Mouse (Mus musculus) heart, embryonic 16.5 days (tissue): ENCODE data around the gene Igsf8. TPM values are rescaled to one million over a fixed set of nuclear protein-coding genes. Genes with fewer than 3 reads are reported as not detected.

Source experiments
- ATAC-seq: fragments of 200-750 bp; cut with Nextera tagmentation; replicated peaks from 2 replicates; pipeline ENCODE4 v1.8.0; 2017; ENCODE audit warnings: moderate number of reproducible peaks; ENCODE audit not compliant: insufficient read depth, low FRiP score; ENCODE audit errors: extremely low read depth
- H3K27ac ChIP-seq: fragments of 300-500 bp; sonication (generic); 2 replicates; pipeline ENCODE4 v1.5.1; 2014; ENCODE audit warnings: mild to moderate bottlenecking, low read length, control low read depth, moderate library complexity
- H3K27me3 ChIP-seq: fragments of 300-500 bp; sonication (generic); 2 replicates; pipeline ENCODE4 v1.6.1; 2014; ENCODE audit warnings: low read length, mixed read lengths; ENCODE audit not compliant: control insufficient read depth, insufficient read depth
- H3K36me3 ChIP-seq: fragments of 300-500 bp; sonication (generic); 2 replicates; pipeline ENCODE4 v1.6.1; 2014; ENCODE audit not compliant: control insufficient read depth, insufficient read depth
- H3K4me1 ChIP-seq: fragments of 300-500 bp; sonication (generic); 2 replicates; pipeline ENCODE4 v1.6.1; 2014; ENCODE audit warnings: low read length, mixed read lengths; ENCODE audit not compliant: control insufficient read depth, insufficient read depth
- H3K4me2 ChIP-seq: fragments of 300-500 bp; sonication (generic); 2 replicates; pipeline ENCODE4 v1.6.1; 2014; ENCODE audit warnings: low read depth, mild to moderate bottlenecking, control low read depth, low read length
- H3K4me3 ChIP-seq: fragments of 300-500 bp; sonication (generic); 2 replicates; pipeline ENCODE4 v1.5.1; 2014; ENCODE audit warnings: mild to moderate bottlenecking, control low read depth, low read length
- H3K9ac ChIP-seq: fragments of 300-500 bp; sonication (generic); 2 replicates; pipeline ENCODE4 v1.6.1; 2014; ENCODE audit warnings: low read length, control low read depth
- H3K9me3 ChIP-seq: fragments of 300-500 bp; sonication (generic); replicated peaks from 2 replicates; pipeline ENCODE4 v1.6.1; 2016; ENCODE audit warnings: low read length; ENCODE audit not compliant: control insufficient read depth
- WGBS: fragments of 180-500 bp; shearing (Covaris S2); extraction: QIAGEN DNeasy Blood & Tissue Kit; methylation state at CpG from one replicate; pipeline ENCODE4 v1.1.7; 2014; 5-methylcytosine and 5-hydroxymethylcytosine counted together
- polyA plus RNA-seq: library from polyadenylated mRNA; unstranded; fragments of >200 nt; fragmentation: Nextera tagmentation; extraction: Ambion mirVana; gene quantifications from 2 replicates; pipeline ENCODE4 v1.2.1, GENCODE M21; 2015

The Igsf8 gene
- polyA plus RNA-seq, 1 experiment from 2014 or later = 25.3 TPM

DNA sequence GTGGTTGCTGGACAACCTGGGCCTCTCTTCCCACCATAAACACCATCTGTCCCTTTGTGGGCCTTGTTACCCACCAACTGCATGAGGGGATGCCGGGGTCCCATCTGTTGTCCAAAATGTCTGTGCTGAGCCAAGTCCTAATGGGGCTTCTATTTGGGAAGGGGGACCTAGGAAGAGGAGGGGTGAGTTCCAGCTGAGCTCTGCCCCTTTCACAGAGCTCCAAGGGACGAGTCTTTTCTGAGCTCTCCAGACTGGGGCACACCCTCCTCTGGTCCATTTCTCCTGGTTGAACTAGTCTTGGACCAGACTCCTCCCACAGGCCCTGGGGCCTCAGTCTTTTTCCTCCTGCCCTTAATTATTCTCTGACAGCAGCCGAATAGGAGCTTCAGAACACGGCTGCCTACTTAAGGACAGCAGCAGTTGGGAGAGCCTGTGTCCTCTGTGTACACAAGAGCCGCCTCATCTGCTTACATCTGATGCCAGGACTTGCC lies 58.5 kb downstream of the Igsf8 start:
- 61% methylated on average over 5 of the region's 5 CpGs for WGBS
- no peak for ATAC-seq

DNA sequence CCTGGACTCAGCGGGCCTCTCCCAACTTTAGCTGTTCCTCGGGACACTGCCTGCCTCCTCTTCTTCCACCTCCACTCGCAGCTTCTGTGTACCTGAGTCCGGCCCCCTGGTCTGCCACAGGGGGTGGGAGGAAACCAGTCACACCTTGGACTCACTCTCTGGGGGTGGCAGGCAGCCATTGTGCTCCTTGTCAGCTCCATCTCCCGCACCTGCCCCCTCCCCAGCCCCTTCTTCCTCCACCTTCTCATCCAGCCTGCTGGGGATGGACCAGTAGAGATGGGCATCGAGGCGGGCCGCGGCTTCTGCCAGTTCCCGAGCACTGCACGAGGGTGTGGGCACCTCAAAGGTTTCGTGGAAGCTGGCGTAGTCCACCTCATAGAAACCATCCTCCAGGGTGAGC lies 61.3 kb downstream of the Igsf8 start:
- Histone ChIP-seq H3K9me3 (peaks cover 4% of the 10 kb centered on the region), H3K4me1 (peaks cover 2% of the 10 kb centered on the region; the same call in 1 of the 2 replicates), H3K36me3 (no peaks in the 10 kb centered on the region), H3K4me2 (no peak overlapping the region), H3K27me3 (peaks cover 31% of the 10 kb centered on the region), H3K4me3 (no peak overlapping the region), H3K9ac (no peak overlapping the region), H3K27ac (no peak overlapping the region)
- WGBS = 48% methylated on average over 13 of the region's 13 CpGs
- no peak for ATAC-seq

More for the DNA sequence above, 58.5 kb downstream of the Igsf8 start:
- Histone ChIP-seq H3K36me3 (no peaks in the 10 kb centered on the region), H3K9ac (no peak overlapping the region), H3K4me1 (no peaks in the 10 kb centered on the region), H3K27me3 (peaks cover 6% of the 10 kb centered on the region; the same call in 1 of the 2 replicates), H3K4me3 (no peak overlapping the region), H3K27ac (no peak overlapping the region), H3K4me2 (no peak overlapping the region), H3K9me3 (no peaks in the 10 kb centered on the region)

DNA sequence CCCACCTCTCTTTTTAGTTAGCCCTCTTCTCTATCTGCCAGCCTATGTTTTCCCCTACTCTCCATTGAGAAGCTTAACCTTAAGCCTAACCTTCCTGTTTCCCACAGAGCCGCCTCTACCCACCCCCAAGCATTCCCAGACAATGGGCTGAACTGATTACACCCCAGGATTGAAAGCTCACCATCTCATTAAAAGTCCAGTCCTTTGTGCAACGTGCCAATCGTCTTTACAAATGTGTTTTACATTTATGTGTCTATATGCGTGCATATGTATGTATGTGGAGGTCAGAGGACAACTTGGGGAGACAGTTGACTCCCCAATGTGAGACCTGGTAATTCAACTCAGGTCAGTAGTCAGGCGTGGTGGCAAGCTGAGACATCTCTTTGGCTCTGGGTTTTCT lies 61.9 kb downstream of the Igsf8 start:
- no peak overlapping the region for H3K4me2 ChIP-seq
- H3K9me3 ChIP-seq = peaks cover 4% of the 10 kb centered on the region
- no peak overlapping the region for H3K27ac ChIP-seq
- H3K4me1 ChIP-seq = peaks cover 2% of the 10 kb centered on the region; the same call in 1 of the 2 replicates
- H3K4me3 ChIP-seq = no peak overlapping the region
- 43% methylated on average over 5 of the region's 5 CpGs for WGBS
- no peak for ATAC-seq
- H3K9ac ChIP-seq = no peak overlapping the region
- H3K27me3 ChIP-seq = peaks cover 37% of the 10 kb centered on the region
- no peaks in the 10 kb centered on the region for H3K36me3 ChIP-seq

DNA sequence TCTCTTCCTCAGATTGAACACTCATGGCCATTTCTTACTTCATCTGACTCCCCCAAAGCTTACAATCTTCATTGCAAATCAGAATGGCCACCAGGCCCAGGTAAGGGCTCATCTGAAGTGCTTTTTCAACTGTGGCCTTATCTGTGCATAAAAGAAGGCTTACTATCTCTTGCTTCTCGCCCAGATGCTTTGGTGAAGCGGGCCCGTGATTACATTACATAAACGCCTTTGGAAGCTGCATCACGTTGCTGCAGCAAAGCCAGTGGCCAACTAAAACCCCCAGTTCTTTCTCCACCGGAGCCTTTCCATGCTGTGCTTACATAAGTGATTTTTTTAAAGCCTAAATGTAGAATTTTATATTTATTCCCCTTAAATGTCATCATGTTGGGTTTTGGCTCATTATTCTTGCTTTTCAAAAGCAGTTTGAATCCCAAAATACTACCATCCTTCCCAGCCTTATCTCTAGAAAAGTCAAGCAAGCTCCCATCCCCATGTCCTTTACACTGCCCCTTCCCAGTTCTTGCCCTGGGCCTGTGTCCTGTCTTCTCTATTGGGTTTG lies 62.4 kb downstream of the Igsf8 start:
- WGBS = 62% methylated on average over 6 of the region's 6 CpGs
- H3K4me1 ChIP-seq = peaks cover 2% of the 10 kb centered on the region; the same call in 1 of the 2 replicates
- no peak for ATAC-seq
- H3K9ac ChIP-seq = no peak overlapping the region
- no peak overlapping the region for H3K4me2 ChIP-seq
- H3K27me3 ChIP-seq = peaks cover 43% of the 10 kb centered on the region
- H3K4me3 ChIP-seq = no peak overlapping the region
- H3K36me3 ChIP-seq = no peaks in the 10 kb centered on the region
- H3K27ac ChIP-seq = no peak overlapping the region
- peaks cover 4% of the 10 kb centered on the region for H3K9me3 ChIP-seq

DNA sequence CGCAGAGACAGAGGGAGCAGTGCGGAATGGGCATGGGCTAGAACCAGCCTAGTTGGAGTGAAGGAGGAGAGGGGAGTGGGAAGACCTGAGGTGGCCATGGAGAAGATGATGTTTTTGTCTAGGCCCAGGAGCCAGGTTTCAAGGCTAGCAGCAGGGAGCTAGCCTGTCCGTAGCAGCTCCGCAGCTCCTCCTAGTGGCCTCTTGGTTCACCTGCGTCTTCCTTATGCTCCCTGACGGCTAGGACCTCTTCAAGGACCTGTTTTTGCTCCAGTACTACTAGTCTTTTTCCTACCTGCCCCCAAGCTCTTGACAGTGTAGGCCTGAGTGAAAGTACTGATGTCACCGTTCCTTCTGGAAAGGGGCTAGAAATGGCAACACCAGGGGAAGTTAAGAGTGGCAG lies 63.3 kb downstream of the Igsf8 start:
- no peak; the same call in 1 of the 2 replicates for ATAC-seq

DNA sequence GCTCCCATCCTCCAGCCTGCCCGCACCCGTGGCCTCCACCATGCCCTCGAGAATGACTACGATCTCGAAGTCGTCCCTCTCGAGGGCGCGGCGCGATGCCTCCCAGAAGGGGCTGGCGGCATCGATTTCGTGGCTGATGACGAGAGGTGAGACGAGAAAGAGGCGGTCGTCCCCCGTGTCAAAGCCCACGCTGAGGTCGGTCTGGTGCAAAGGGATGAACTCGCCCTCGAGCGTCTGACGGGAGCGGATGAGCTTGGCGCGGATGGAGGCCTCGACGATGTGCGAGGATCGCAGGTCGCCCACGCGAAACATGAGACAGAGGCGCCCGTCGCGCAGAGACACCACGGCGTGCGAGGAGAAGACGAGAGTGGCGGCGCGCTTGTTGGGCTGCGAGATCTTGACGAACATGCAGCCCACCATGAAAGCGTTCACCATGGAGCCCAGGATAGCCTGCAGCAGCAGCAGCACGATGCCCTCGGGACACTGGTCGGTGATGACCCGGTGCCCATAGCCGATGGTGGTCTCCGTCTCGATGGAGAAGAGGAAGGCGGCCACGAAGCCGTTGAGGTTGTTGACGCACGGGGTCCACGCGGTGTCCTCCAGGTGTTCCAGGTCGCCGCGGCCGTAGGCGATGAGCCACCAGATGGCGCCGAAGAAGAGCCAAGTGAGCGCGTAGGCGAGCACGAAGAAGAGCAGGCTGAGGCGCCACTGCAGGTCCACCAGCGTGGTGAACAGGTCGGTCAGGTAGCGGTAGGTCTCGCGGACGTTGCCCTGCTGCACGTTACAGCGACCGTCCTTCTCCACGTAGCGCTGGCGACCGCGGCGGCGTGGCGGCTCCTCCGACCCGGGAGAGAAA lies 64.5 kb downstream of the Igsf8 start:
- Histone ChIP-seq H3K9me3 (peaks cover 4% of the 10 kb centered on the region), H3K36me3 (no peaks in the 10 kb centered on the region), H3K27ac (no peak overlapping the region), H3K4me1 (peaks cover 2% of the 10 kb centered on the region; the same call in 1 of the 2 replicates), H3K4me3 (peak overlapping the region; percentile 58), H3K27me3 (peaks cover 56% of the 10 kb centered on the region), H3K9ac (peak overlapping the region; percentile 60; the same call in 1 of the 2 replicates), H3K4me2 (peak overlapping the region; percentile 88)
- WGBS = 14% methylated on average over 94 of the region's 94 CpGs
- 0 out of 2 replicates have a peak, but pooled peaks have one; percentile 22 for ATAC-seq

More for the DNA sequence above, 63.3 kb downstream of the Igsf8 start:
- Histone ChIP-seq H3K4me3 (no peak overlapping the region), H3K9me3 (peaks cover 4% of the 10 kb centered on the region), H3K27me3 (peaks cover 51% of the 10 kb centered on the region), H3K27ac (no peak overlapping the region), H3K9ac (no peak overlapping the region), H3K36me3 (no peaks in the 10 kb centered on the region), H3K4me2 (no peak overlapping the region), H3K4me1 (peaks cover 2% of the 10 kb centered on the region; the same call in 1 of the 2 replicates)
- WGBS = 10% methylated on average over 7 of the region's 7 CpGs

DNA sequence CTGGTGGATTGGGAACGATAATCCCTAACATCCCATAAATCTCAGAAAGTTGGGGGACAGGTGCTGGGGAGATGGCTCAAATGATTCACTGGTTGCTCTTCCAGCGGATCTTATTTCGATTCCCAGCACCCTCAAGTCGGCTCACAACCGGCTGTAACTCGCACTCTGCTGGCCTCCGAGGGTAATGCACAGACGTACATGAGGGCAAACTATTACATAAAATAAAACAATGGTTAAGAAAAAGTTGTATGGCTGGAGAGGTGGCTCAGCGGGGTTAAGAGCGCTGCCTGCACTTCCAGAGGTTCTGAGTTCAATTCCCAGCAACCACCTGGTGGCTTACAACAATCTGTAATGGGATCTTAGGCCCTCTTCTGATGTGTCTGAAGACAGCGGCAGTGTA lies 65.2 kb downstream of the Igsf8 start:
- peaks cover 58% of the 10 kb centered on the region for H3K27me3 ChIP-seq
- H3K4me2 ChIP-seq = peak overlapping the region; percentile 88
- H3K4me1 ChIP-seq = peaks cover 2% of the 10 kb centered on the region; the same call in 1 of the 2 replicates
- peaks cover 4% of the 10 kb centered on the region for H3K9me3 ChIP-seq
- no peak overlapping the region for H3K27ac ChIP-seq
- WGBS = 52% methylated on average over 11 of the region's 11 CpGs
- no peaks in the 10 kb centered on the region for H3K36me3 ChIP-seq
- ATAC-seq = no peak
- peak overlapping the region; percentile 58 for H3K4me3 ChIP-seq
- no peak overlapping the region for H3K9ac ChIP-seq

DNA sequence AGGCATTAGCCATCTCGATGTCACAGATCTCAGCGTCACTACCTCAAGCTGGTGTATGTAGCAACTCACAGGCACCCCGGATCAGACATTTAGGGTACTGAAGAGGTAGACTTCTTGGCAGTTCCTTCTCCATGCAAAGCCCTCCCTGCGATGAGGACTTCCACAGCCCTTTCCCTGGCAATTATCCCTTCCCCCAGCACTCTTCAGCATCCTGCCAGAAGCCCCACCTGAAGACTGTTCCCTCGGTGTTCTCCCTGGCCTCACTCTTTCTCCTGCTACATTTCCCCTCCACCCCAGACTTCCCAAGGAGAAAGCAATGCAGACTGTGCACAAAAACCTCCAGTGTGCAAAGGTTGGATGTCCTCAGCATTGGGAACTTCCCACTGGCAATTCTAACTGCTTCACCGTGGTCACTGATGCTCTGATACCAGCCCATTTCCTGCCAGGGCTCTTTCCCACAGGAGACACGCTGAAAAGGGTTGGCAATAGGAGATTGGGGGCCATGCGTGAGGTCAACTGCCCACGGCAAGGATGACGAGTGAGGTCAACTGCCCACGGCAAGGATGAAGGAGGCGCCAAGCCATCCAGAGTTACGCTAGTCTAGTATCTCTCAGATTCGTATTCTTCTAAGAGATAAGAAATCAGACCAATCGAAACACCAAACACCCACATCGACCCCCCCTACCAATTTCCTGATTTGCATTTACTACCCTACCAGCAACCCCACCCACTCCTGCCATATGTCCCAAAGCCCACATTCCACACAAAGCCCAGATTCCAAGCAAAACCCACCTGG lies 66.0 kb downstream of the Igsf8 start:
- H3K9me3 ChIP-seq = peaks cover 4% of the 10 kb centered on the region
- no peak overlapping the region for H3K9ac ChIP-seq
- H3K4me2 ChIP-seq = no peak overlapping the region
- H3K27me3 ChIP-seq = peaks cover 61% of the 10 kb centered on the region
- H3K27ac ChIP-seq = no peak overlapping the region
- no peaks in the 10 kb centered on the region for H3K36me3 ChIP-seq
- no peak overlapping the region for H3K4me3 ChIP-seq
- WGBS = 76% methylated on average over 16 of the region's 16 CpGs
- no peak for ATAC-seq
- peaks cover 2% of the 10 kb centered on the region; the same call in 1 of the 2 replicates for H3K4me1 ChIP-seq
